Mouse (Mus musculus) spleen, adult 12 weeks (tissue): Measurements from ENCODE around the gene Mrpl41.
A peak's percentile ranks its signal among the peaks of the same experiment; 100 is the strongest.

Experiments used
- DNase-seq: peaks from one replicate; pipeline ENCODE4 v3.0.0; 2022; ENCODE audit warnings: low spot score

Mrpl41 gene

DNA sequence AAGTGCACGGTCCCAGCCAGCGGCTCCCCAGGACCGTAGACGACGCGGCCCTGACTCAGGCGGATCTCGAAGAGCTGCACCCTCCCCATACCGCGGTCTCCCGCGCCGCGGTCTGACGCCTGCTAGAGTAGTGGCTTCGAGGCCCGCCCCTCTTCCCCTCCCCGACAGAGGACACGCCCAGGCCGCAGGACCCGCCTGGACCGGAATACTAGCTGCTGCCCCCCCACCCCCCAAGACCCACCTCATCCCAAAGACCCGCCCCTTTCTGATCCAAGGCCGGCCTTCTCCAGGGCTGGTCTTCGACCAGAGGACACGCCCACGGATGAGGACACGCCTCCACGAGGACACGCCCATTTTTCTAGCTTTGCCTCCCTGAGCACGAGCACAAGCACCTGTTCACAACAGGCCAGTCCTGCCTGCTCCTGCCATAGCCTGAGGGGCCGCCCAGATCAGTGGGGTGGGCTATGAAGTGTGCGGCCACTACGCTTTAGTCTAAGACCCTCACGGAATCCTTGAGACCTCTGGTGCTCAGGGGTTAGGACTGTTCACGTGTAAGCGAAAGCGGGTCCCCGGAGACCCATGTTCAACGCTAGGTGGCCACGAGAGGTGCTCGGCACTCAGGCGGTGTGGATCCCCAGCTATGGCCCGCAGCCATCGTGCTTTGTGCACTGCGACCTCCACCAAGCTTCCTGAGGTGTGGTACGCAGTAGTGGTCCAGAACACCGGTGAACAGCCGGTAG is 39.7 kb downstream of the Mrpl41 start, which contains the start of gene Arrdc1:
Gene Arrdc1, minus strand, starts transcription at position 196 of the 740 bp plus-strand sequence.
- peak; percentile 93 for DNase-seq

DNA sequence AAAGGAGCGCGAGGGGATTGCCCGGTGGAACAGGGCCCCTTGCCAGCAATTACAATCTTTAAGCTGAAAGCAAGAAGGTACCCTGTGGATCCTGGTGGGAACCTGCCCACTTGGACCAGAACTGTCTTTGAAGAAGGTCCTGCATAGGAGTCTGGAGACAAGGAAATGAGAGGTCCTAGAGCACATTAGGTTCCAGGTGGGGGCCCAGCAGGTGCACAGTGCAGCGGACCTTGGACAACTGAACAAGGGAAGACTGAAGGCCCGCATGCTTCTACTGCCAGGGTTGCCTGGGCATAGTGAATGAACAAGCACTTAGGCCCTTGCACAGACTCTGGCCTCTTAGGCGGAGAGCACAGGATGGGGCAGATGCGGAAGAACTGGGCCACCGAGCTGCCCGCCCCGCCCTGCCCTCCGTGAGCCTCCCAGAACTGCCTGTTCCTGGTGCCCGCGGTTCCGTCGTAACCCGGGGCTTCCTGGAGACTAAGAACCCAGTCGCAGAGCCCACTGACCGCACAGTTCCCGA is 40.4 kb downstream of the Mrpl41 start:
- no peak for DNase-seq

GRCm38 (mm10) chr2:24929593-24929992 is 45.3 kb downstream of the Mrpl41 start:
- no peak for DNase-seq

GRCm38 (mm10) chr2:24929119-24929518 is 45.8 kb downstream of the Mrpl41 start:
- DNase-seq: no peak

DNA sequence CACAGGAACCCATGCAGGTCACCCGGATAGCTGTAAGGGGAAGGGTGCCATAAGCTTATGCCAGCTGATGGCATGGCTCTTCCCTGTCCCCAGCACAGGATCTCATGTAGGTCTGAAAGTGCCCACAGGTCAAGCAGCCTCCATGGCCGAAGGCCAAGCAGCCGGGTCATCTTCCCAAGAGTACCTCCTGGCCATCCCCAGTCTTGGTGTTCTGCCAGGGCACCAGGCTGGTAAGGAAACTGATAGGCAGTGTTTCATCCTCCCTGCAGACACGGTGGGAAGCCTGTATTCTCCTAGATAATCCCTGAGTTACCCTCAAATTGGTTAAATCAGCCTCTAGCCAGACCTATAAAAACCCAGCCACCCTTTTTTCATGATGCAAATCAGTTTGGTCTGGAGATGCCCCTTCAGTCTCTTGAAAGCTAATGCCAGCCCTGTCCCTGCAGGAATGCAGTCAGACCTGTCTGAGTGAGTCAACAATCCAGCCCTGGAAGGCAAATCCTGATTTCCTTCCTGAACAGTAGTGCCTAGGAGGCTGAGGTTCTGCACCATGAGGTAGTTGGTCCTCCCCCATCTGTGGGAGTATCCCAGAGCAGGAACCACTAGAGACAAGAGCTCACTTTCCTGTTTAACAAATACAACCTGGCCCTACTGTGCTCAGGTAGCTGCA is 47.0 kb downstream of the Mrpl41 start:
- no peak for DNase-seq

GRCm38 (mm10) chr2:24926965-24927358 is 47.9 kb downstream of the Mrpl41 start:
- DNase-seq: no peak

- no peak for DNase-seq
These were observed 48.4 kb downstream of the Mrpl41 start for GRCm38 (mm10) chr2:24926345-24926964.

DNA sequence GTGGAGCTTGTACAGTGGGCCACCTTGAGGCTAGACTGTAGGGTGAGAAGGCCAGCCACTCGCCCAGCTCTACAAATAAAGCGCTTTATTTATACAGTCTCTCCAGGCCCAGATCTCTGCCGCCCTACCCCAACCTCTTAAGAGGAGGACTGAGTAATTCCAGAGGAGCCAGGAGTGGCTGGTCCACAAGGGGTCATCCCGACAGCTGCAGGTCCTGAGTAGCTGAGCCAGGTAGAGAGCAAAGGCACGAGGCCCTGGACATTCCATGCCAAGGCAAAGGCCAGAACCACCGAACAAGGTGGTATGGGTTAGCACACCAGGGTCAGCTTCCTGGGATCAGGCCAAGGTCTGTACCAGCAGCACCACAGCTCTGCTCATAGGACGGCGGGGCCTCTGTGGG is 49.6 kb downstream of the Mrpl41 start:
- DNase-seq: no peak
